ENCODE assay signal across 9 mouse cellular contexts in genomic region chr4:84675974-84676315, GRCm38 (mm10). TPM values are rescaled to one million over a fixed set of nuclear protein-coding genes. Genes with fewer than 3 reads are reported as not detected.
DNase-seq lines count a peak whose midpoint lies in the region; ATAC-seq and TF ChIP-seq lines count a peak whose summit lies in the region.
"Had no signal": no experiment of that assay in that cellular context is flagged by ENCODE, and none has a peak within 500 bp of the region (broad histone marks: within the 10 kb centered on the region; RNA-seq: fewer than 3 reads in every experiment).

No protein-coding gene starts in this region.

- DNase-seq in heart, postnatal 4 days, result no peak
- DNase-seq in hindbrain, embryonic 10.5 days (ENCODE audit: low spot score), result no peak
- peak; percentile 14 for DNase-seq in lung, postnatal 36 days
- no peak for DNase-seq in spleen, postnatal 10 days (ENCODE audit: low spot score in 2 of 2)
- no peak for DNase-seq in spleen, adult 18-20 months
- DNase-seq in spleen, postnatal 36 days (ENCODE audit: low spot score in 2 of 2), result no peak

- peak overlapping the region; percentile 12 for H3K9ac ChIP-seq in heart, embryonic 11.5 days (ENCODE audit: low read depth, low read length)

- WGBS in heart, embryonic 11.5 days (ENCODE audit: insufficient replicate concordance), result 2% methylated on average over 19 of the region's 19 CpGs
- under 1% methylated on average over 19 of the region's 19 CpGs for WGBS in hindbrain, embryonic 10.5 days

- peaks cover 33% of the 10 kb centered on the region for H3K27me3 ChIP-seq in heart, embryonic 11.5 days (ENCODE audit: control insufficient read depth, insufficient read depth, low read length)
- peaks cover 8% of the 10 kb centered on the region for H3K27me3 ChIP-seq in E14TG2a.4 (ENCODE audit: insufficient read depth, low read length)
- H3K27me3 ChIP-seq in hindbrain, embryonic 10.5 days (ENCODE audit: insufficient read depth, poor library complexity, severe bottlenecking), result peaks cover 86% of the 10 kb centered on the region

- H3K4me2 ChIP-seq in heart, embryonic 11.5 days, result peak overlapping the region; percentile 92

- H3K27ac ChIP-seq in heart, embryonic 11.5 days (ENCODE audit: low read depth, low read length), result no peak overlapping the region
- peak overlapping the region; percentile 86 for H3K27ac ChIP-seq in hindbrain, embryonic 10.5 days

- no peaks in the 10 kb centered on the region for H3K4me1 ChIP-seq in heart, embryonic 11.5 days (ENCODE audit: control insufficient read depth, insufficient read depth, low read length)
- peaks cover 40% of the 10 kb centered on the region for H3K4me1 ChIP-seq in E14TG2a.4 (replicated peaks; ENCODE audit: low read depth, low read length)
- peaks cover 31% of the 10 kb centered on the region for H3K4me1 ChIP-seq in hindbrain, embryonic 10.5 days (replicated peaks)

- H3K9me3 ChIP-seq in heart, embryonic 11.5 days (replicated peaks; ENCODE audit: control insufficient read depth, low read length), result no peaks in the 10 kb centered on the region
- H3K9me3 ChIP-seq in E14TG2a.4 (ENCODE audit: low read length), result no peaks in the 10 kb centered on the region
- no peaks in the 10 kb centered on the region for H3K9me3 ChIP-seq in hindbrain, embryonic 10.5 days

- no peak for TF ChIP-seq CTCF in E14TG2a.4 (conservative IDR thresholded peaks at IDR 0.05; ENCODE audit: low read length)

- no peak for ATAC-seq in heart, embryonic 11.5 days (replicated peaks; ENCODE audit: insufficient number of reproducible peaks, low FRiP score, low TSS enrichment)

- no peaks in the 10 kb centered on the region for H3K36me3 ChIP-seq in heart, embryonic 11.5 days (ENCODE audit: control insufficient read depth, insufficient read depth, low read length)
- H3K36me3 ChIP-seq in E14TG2a.4 (ENCODE audit: insufficient read depth, low read length), result no peaks in the 10 kb centered on the region
- H3K36me3 ChIP-seq in hindbrain, embryonic 10.5 days, result no peaks in the 10 kb centered on the region

- peak overlapping the region; percentile 75 for H3K4me3 ChIP-seq in heart, embryonic 11.5 days (ENCODE audit: low read depth, low read length)
- H3K4me3 ChIP-seq in E14TG2a.4 (replicated peaks; ENCODE audit: low read length), result peak overlapping the region; percentile 96
- peak overlapping the region; percentile 71 for H3K4me3 ChIP-seq in hindbrain, embryonic 10.5 days

RNA-seq across cellular contexts. Expression of gene Bnc2, which starts 0.9 kb away (rescaled TPM):
- 1.7 and 2.9 TPM in 2 replicates for polyA plus RNA-seq in heart, embryonic 11.5 days (2014; fragmentation: Nextera tagmentation; extraction: Ambion mirVana)
- 1 to 10 TPM; 3.0 to 3.4 TPM for total RNA-seq in heart, postnatal 4 days (2021)
- polyA plus RNA-seq in hindbrain, embryonic 10.5 days (2016; fragmentation: Nextera tagmentation; extraction: Ambion mirVana), result 5.2 and 8.1 TPM in 2 replicates
- total RNA-seq: common myeloid progenitor, adult 5-6 weeks had no signal
